Mouse (Mus musculus) cerebellum, adult 2 months (tissue): ENCODE measurements around the gene Gm45623. TPM values are rescaled to one million over a fixed set of nuclear protein-coding genes. Genes with fewer than 3 reads are reported as not detected.
A peak's percentile ranks its signal among the peaks of the same experiment; 100 is the strongest.

ENCODE experiments used
- DNase-seq, 2 experiments: peaks; one replicate each; pipeline ENCODE4 v3.0.0; 2021
- H3K27ac ChIP-seq: fragments of 200-500 bp; 2 replicates; pipeline ENCODE4 v1.5.1; 2012; ENCODE audit warnings: low read length, control low read depth, inconsistent platforms; ENCODE audit not compliant: insufficient read depth
- H3K27me3 ChIP-seq: fragments of 200-500 bp; 2 replicates; pipeline ENCODE4 v1.6.1; 2012; ENCODE audit warnings: inconsistent platforms, mild to moderate bottlenecking, low read length, moderate library complexity; ENCODE audit not compliant: control insufficient read depth, insufficient read depth
- H3K4me1 ChIP-seq: fragments of 200-500 bp; 2 replicates; pipeline ENCODE4 v1.6.1; 2011; ENCODE audit warnings: low read length; ENCODE audit not compliant: control insufficient read depth, insufficient read depth
- H3K4me3 ChIP-seq: fragments of 200-500 bp; replicated peaks from 2 replicates; pipeline ENCODE3; 2011; ENCODE audit warnings: mild to moderate bottlenecking, low read depth, low read length, control low read depth; ENCODE audit not compliant: insufficient read depth
- CTCF ChIP-seq: fragments of 200-500 bp; IDR thresholded peaks from 2 replicates; pipeline ENCODE4 v1.5.1; 2011; ENCODE audit warnings: low read depth, mild to moderate bottlenecking, control low read depth, low read length, moderate library complexity, borderline replicate concordance; ENCODE audit not compliant: insufficient read depth
- POLR2A ChIP-seq: fragments of 200-500 bp; IDR thresholded peaks from 2 replicates; pipeline ENCODE4 v1.6.1; 2011; ENCODE audit warnings: low read length, control low read depth, borderline replicate concordance; ENCODE audit not compliant: insufficient read depth
- WGBS: fragments of 180-500 bp; shearing (Covaris S2); methylation state at CpG from one replicate; pipeline ENCODE4 v1.1.7; 2018; 5-methylcytosine and 5-hydroxymethylcytosine counted together
- polyA plus RNA-seq: library from polyadenylated mRNA; depleted of rRNA; stranded (reverse); fragments of >200 nt; gene quantifications from 2 replicates; pipeline ENCODE4 v1.2.3, GENCODE M21; 2012; rRNA removed

Gm45623 gene
- polyA plus RNA-seq, 1 experiment = 1.6 TPM

DNA sequence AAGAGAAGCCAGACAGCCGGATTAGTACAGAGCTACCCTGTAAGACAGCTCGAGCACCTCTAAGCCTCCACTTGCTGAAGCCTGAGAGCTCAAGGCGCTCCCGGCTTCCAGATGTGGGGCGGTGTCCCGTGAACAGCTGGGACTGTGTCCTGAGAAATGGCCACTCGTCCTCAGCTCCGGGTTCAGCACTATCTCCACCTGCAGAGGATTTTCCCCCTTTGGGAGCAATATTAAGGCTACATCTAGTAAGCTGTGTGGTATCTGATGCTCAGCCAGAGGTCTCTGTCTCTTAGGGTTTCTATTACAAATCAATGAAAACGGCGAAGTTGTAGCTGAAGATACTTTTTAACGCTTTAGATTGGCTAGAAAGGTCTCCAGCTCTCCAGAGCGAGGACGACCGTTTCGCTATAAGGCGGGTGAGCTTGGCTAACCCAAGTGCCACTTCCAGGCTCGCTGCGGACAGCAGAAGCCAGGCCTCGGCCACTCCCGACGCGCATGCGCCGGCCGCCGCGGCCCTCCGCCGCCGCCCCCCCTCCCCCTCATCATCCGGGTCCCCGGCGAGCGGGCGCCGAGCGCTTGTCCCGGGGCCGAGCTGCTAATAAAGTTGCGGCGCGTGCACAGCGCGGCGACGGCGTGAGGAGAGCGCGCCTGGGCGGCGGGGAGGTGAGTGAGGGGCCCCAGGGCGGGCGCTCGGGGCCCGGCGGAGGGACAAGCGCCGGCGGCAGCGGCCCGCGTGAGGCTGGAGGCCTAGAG is 51.0 kb downstream of the Gm45623 start, which contains the start of gene Smad5:
TSS of gene Smad5 (plus strand) at position 542 of the 753 bp plus-strand sequence.
- peak; percentile 83 for TF ChIP-seq POLR2A
- TF ChIP-seq CTCF = no peak
- WGBS = 5% methylated on average over 62 of the region's 62 CpGs
- DNase-seq = peak; percentile 91
- Histone ChIP-seq H3K4me3 (peak within 1 kb of the TSS; percentile 82), H3K27ac (peak within 1 kb of the TSS; percentile 86), H3K27me3 (no peaks in the 10 kb centered on the region), H3K4me1 (peaks cover 25% of the 10 kb centered on the region)

Other genes with a start within 250 kb of the Gm45623 start
- 9.5 and 11.3 TPM in 2 replicates for gene Fbxl21, start 231.4 kb downstream of the Gm45623 start, polyA plus RNA-seq
- not detected in 2 replicates for gene Lect2, start 205.3 kb downstream of the Gm45623 start, polyA plus RNA-seq
- 4.9 and 5.1 TPM in 2 replicates for gene Tgfbi, start 144.3 kb downstream of the Gm45623 start, polyA plus RNA-seq
- 21.4 and 22.4 TPM in 2 replicates for gene Smad5, start 50.8 kb downstream of the Gm45623 start, polyA plus RNA-seq
- gene Trpc7, start 142.2 kb upstream of the Gm45623 start, polyA plus RNA-seq = 3.3 and 4.1 TPM in 2 replicates